Mouse (Mus musculus): ENCODE data around the gene Daglb. TPM values are rescaled to one million over a fixed set of nuclear protein-coding genes. Genes with fewer than 3 reads are reported as not detected.
A peak's percentile ranks its signal among the peaks of the same experiment; 100 is the strongest.
"Not testable (repeated sequence)": the region's sequence is repeated elsewhere in the genome, so short reads cannot be mapped to it uniquely, and the experiment has no call there.

The Daglb gene
- polyA plus RNA-seq, 1 experiment from 2014 or later: 8.4 TPM

- WGBS: 74% methylated on average over 8 of the region's 8 CpGs
- H3K4me2 ChIP-seq (ENCODE audit: low read depth, low read length): no peak overlapping the region
- ATAC-seq (ENCODE audit: low read depth): no peak
Measured at GRCm38 (mm10) chr5:143539111-143539510, 74.7 kb downstream of the Daglb start.

GRCm38 (mm10) chr5:143547384-143547783 lies 83.0 kb downstream of the Daglb start:
- no peak overlapping the region for H3K4me3 ChIP-seq (ENCODE audit: low read length)
- H3K4me1 ChIP-seq (replicated peaks; ENCODE audit: control insufficient read depth, insufficient read depth, low read length): peaks cover 17% of the 10 kb centered on the region
- H3K36me3 ChIP-seq (ENCODE audit: control insufficient read depth, insufficient read depth, low read length): no peaks in the 10 kb centered on the region
- no peak overlapping the region for H3K4me2 ChIP-seq (ENCODE audit: low read depth, low read length)
- no peaks in the 10 kb centered on the region for H3K9me3 ChIP-seq (ENCODE audit: control insufficient read depth, low read length)
- H3K27me3 ChIP-seq (ENCODE audit: control insufficient read depth, insufficient read depth, low read depth, low read length): no peaks in the 10 kb centered on the region
- H3K27ac ChIP-seq (ENCODE audit: low read length): no peak overlapping the region
- 8% methylated on average over 11 of the region's 11 CpGs for WGBS
- H3K9ac ChIP-seq (ENCODE audit: low read length): no peak overlapping the region
- 0 out of 2 replicates have a peak, but pooled peaks have one; percentile 3 for ATAC-seq (ENCODE audit: low read depth)

More at GRCm38 (mm10) chr5:143539111-143539510, 74.7 kb downstream of the Daglb start:
- H3K4me3 ChIP-seq (ENCODE audit: low read length): no peak overlapping the region
- H3K27ac ChIP-seq (ENCODE audit: low read length): no peak overlapping the region
- no peaks in the 10 kb centered on the region for H3K9me3 ChIP-seq (ENCODE audit: control insufficient read depth, low read length)
- H3K9ac ChIP-seq (ENCODE audit: low read length): no peak overlapping the region
- no peaks in the 10 kb centered on the region for H3K36me3 ChIP-seq (ENCODE audit: control insufficient read depth, insufficient read depth, low read length)
- no peaks in the 10 kb centered on the region for H3K4me1 ChIP-seq (replicated peaks; ENCODE audit: control insufficient read depth, insufficient read depth, low read length)
- no peaks in the 10 kb centered on the region; the same call in 1 of the 2 replicates for H3K27me3 ChIP-seq (ENCODE audit: control insufficient read depth, insufficient read depth, low read depth, low read length)

- peak overlapping the region; percentile 52 for H3K4me2 ChIP-seq (ENCODE audit: low read depth, low read length)
- ATAC-seq (ENCODE audit: low read depth): no peak
- H3K27me3 ChIP-seq (ENCODE audit: control insufficient read depth, insufficient read depth, low read depth, low read length): no peaks in the 10 kb centered on the region
- H3K9me3 ChIP-seq (ENCODE audit: control insufficient read depth, low read length): no peaks in the 10 kb centered on the region
- H3K27ac ChIP-seq (ENCODE audit: low read length): peak overlapping the region; percentile 66; the same call in 1 of the 2 replicates
- no peak overlapping the region for H3K4me3 ChIP-seq (ENCODE audit: low read length)
- H3K4me1 ChIP-seq (replicated peaks; ENCODE audit: control insufficient read depth, insufficient read depth, low read length): peaks cover 17% of the 10 kb centered on the region
- no peak overlapping the region for H3K9ac ChIP-seq (ENCODE audit: low read length)
- WGBS: 54% methylated on average over 10 of the region's 10 CpGs
- no peaks in the 10 kb centered on the region; the same call in 1 of the 2 replicates for H3K36me3 ChIP-seq (ENCODE audit: control insufficient read depth, insufficient read depth, low read length)
Measured at GRCm38 (mm10) chr5:143547866-143548265, 83.5 kb downstream of the Daglb start.

GRCm38 (mm10) chr5:143548401-143548846 lies 84.0 kb downstream of the Daglb start:
- H3K4me2 ChIP-seq (ENCODE audit: low read depth, low read length): peak overlapping the region; percentile 71
- H3K27ac ChIP-seq (ENCODE audit: low read length): peak overlapping the region; percentile 66
- H3K36me3 ChIP-seq (ENCODE audit: control insufficient read depth, insufficient read depth, low read length): no peaks in the 10 kb centered on the region; the same call in 1 of the 2 replicates
- H3K9me3 ChIP-seq (ENCODE audit: control insufficient read depth, low read length): no peaks in the 10 kb centered on the region
- H3K27me3 ChIP-seq (ENCODE audit: control insufficient read depth, insufficient read depth, low read depth, low read length): no peaks in the 10 kb centered on the region
- H3K4me3 ChIP-seq (ENCODE audit: low read length): peak overlapping the region; percentile 62
- H3K9ac ChIP-seq (ENCODE audit: low read length): peak overlapping the region; percentile 75
- 0% methylated on average over 25 of the region's 37 CpGs for WGBS
- H3K4me1 ChIP-seq (replicated peaks; ENCODE audit: control insufficient read depth, insufficient read depth, low read length): peaks cover 17% of the 10 kb centered on the region
- ATAC-seq (ENCODE audit: low read depth): peak; percentile 96

GRCm38 (mm10) chr5:143548922-143549321 lies 84.5 kb downstream of the Daglb start:
- Histone ChIP-seq H3K4me2 (ENCODE audit: low read depth, low read length) (peak overlapping the region; percentile 71), H3K4me3 (ENCODE audit: low read length) (peak overlapping the region; percentile 62), H3K9ac (ENCODE audit: low read length) (peak overlapping the region; percentile 75), H3K4me1 (replicated peaks; ENCODE audit: control insufficient read depth, insufficient read depth, low read length) (peaks cover 17% of the 10 kb centered on the region)
- 0% methylated on average over 16 of the region's 28 CpGs for WGBS
- ATAC-seq (ENCODE audit: low read depth): peak; percentile 39; the same call in 1 of the 2 replicates
- not testable (repeated sequence) for H3K27ac ChIP-seq (ENCODE audit: low read length); H3K36me3 ChIP-seq (ENCODE audit: control insufficient read depth, insufficient read depth, low read length); H3K27me3 ChIP-seq (ENCODE audit: control insufficient read depth, insufficient read depth, low read depth, low read length); H3K9me3 ChIP-seq (ENCODE audit: control insufficient read depth, low read length)

GRCm38 (mm10) chr5:143552911-143553310 lies 88.5 kb downstream of the Daglb start:
- Histone ChIP-seq H3K9ac (ENCODE audit: low read length) (no peak overlapping the region), H3K27me3 (ENCODE audit: control insufficient read depth, insufficient read depth, low read depth, low read length) (no peaks in the 10 kb centered on the region), H3K36me3 (ENCODE audit: control insufficient read depth, insufficient read depth, low read length) (no peaks in the 10 kb centered on the region; the same call in 1 of the 2 replicates), H3K9me3 (ENCODE audit: control insufficient read depth, low read length) (no peaks in the 10 kb centered on the region), H3K4me1 (replicated peaks; ENCODE audit: control insufficient read depth, insufficient read depth, low read length) (peaks cover 16% of the 10 kb centered on the region), H3K27ac (ENCODE audit: low read length) (no peak overlapping the region), H3K4me3 (ENCODE audit: low read length) (no peak overlapping the region), H3K4me2 (ENCODE audit: low read depth, low read length) (no peak overlapping the region)
- WGBS: 82% methylated on average over 6 of the region's 6 CpGs
- no peak for ATAC-seq (ENCODE audit: low read depth)

- Histone ChIP-seq H3K27ac (ENCODE audit: low read length) (no peak overlapping the region), H3K9ac (ENCODE audit: low read length) (no peak overlapping the region), H3K9me3 (ENCODE audit: control insufficient read depth, low read length) (no peaks in the 10 kb centered on the region), H3K27me3 (ENCODE audit: control insufficient read depth, insufficient read depth, low read depth, low read length) (no peaks in the 10 kb centered on the region), H3K4me3 (ENCODE audit: low read length) (no peak overlapping the region), H3K4me2 (ENCODE audit: low read depth, low read length) (no peak overlapping the region), H3K4me1 (replicated peaks; ENCODE audit: control insufficient read depth, insufficient read depth, low read length) (0 out of 2 replicates have a peak, but pooled peaks cover under 1% of the 10 kb centered on the region), H3K36me3 (ENCODE audit: control insufficient read depth, insufficient read depth, low read length) (no peaks in the 10 kb centered on the region; the same call in 1 of the 2 replicates)
- 81% methylated on average over 6 of the region's 6 CpGs for WGBS
- no peak for ATAC-seq (ENCODE audit: low read depth)
Measured at GRCm38 (mm10) chr5:143555233-143555632, 90.8 kb downstream of the Daglb start.

Other genes with a start within 250 kb of the Daglb start
- gene Spdye4a, start 237.7 kb upstream of the Daglb start, polyA plus RNA-seq (2015; fragmentation: Nextera tagmentation; extraction: Ambion mirVana): not detected in 2 replicates
- 13.0 and 13.9 TPM in 2 replicates for gene Zfp12, start 229.4 kb upstream of the Daglb start, polyA plus RNA-seq (2015; fragmentation: Nextera tagmentation; extraction: Ambion mirVana)
- gene Zfp316, start 194.6 kb upstream of the Daglb start, polyA plus RNA-seq (2015; fragmentation: Nextera tagmentation; extraction: Ambion mirVana): 0.92 and 1.2 TPM in 2 replicates
- gene Zfp853, start 171.0 kb upstream of the Daglb start, polyA plus RNA-seq (2015; fragmentation: Nextera tagmentation; extraction: Ambion mirVana): 0.05 TPM in 1 of 2 replicates, not detected in the other
- gene E130309D02Rik, start 149.2 kb upstream of the Daglb start, polyA plus RNA-seq (2015; fragmentation: Nextera tagmentation; extraction: Ambion mirVana): 32.3 and 33.0 TPM in 2 replicates
- gene Zdhhc4, start 135.3 kb upstream of the Daglb start, polyA plus RNA-seq (2015; fragmentation: Nextera tagmentation; extraction: Ambion mirVana): 72.7 and 79.2 TPM in 2 replicates
- gene Grid2ip, start 107.2 kb upstream of the Daglb start, polyA plus RNA-seq (2015; fragmentation: Nextera tagmentation; extraction: Ambion mirVana): 0.04 TPM in 1 of 2 replicates, not detected in the other
- 320 and 341 TPM in 2 replicates for gene Kdelr2, start 60.7 kb upstream of the Daglb start, polyA plus RNA-seq (2015; fragmentation: Nextera tagmentation; extraction: Ambion mirVana)
- gene Rac1, start 63.5 kb downstream of the Daglb start, polyA plus RNA-seq (2015; fragmentation: Nextera tagmentation; extraction: Ambion mirVana): 329 and 475 TPM in 2 replicates
- 61.5 and 65.7 TPM in 2 replicates for gene Cyth3, start 157.9 kb downstream of the Daglb start, polyA plus RNA-seq (2015; fragmentation: Nextera tagmentation; extraction: Ambion mirVana)